Mouse (Mus musculus) neutrophil, adult 83 days (primary cell): ENCODE data around the gene 4933436I01Rik. TPM values are rescaled to one million over a fixed set of nuclear protein-coding genes. Genes with fewer than 3 reads are reported as not detected.

Experiments
- total RNA-seq, 2 experiments: library from RNA; stranded (reverse); gene quantifications; one replicate each; pipeline ENCODE4 v1.2.4; 2023

4933436I01Rik gene
- not detected for total RNA-seq

DNA sequence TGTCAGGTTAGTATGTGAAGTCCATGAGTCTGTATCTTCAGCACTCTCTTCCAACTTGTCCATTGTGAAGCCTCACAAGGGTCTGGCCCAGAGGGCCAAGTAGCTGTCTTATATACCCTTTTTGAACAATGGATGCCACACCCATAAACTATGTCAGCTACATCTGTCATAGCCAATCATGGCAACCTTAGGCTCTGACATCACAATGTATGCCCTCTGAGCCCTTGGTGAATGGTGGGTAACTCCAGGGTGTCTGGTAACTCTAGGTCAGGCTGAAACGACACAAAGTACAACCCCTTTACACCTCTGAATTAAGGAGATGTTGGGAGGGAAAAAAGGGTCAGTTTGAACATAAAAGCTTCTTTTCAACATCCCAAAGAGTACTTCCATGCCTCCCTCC is at the start of gene 4933436I01Rik:
Gene 4933436I01Rik, minus strand, starts transcription at position 101 of the 400 bp plus-strand sequence.

Other genes starting within 250 kb of the 4933436I01Rik start
- gene Gm1140, start 227.9 kb downstream of the 4933436I01Rik start, total RNA-seq = not detected
- gene Gm14692, start 225.8 kb downstream of the 4933436I01Rik start, total RNA-seq = not detected